Mouse (Mus musculus) lung, postnatal 0 days (tissue): ENCODE measurements around the gene Slc25a5. TPM values are rescaled to one million over a fixed set of nuclear protein-coding genes. Genes with fewer than 3 reads are reported as not detected.
A peak's percentile ranks its signal among the peaks of the same experiment; 100 is the strongest.

Experiments used
- ATAC-seq: fragments of 200-750 bp; cut with Nextera tagmentation; 2 replicates; pipeline ENCODE4 v1.8.0; 2017; ENCODE audit warnings: moderate library complexity
- DNase-seq: peaks from one replicate; pipeline ENCODE4 v3.0.0-alpha.2; 2016; ENCODE audit warnings: low spot score
- H3K27ac ChIP-seq: fragments of 300-500 bp; sonication (generic); 2 replicates; pipeline ENCODE4 v1.5.1; 2014; ENCODE audit warnings: antibody characterized with exemption, mild to moderate bottlenecking, low read length, mixed read lengths
- H3K27me3 ChIP-seq: fragments of 300-500 bp; sonication (generic); replicated peaks from 2 replicates; pipeline ENCODE4 v1.6.1; 2014; ENCODE audit warnings: low read length, mixed read lengths; ENCODE audit not compliant: insufficient read depth
- H3K36me3 ChIP-seq: fragments of 300-500 bp; sonication (generic); 2 replicates; pipeline ENCODE4 v1.6.1; 2014; ENCODE audit warnings: low read length, mixed read lengths; ENCODE audit not compliant: insufficient read depth
- H3K4me1 ChIP-seq: fragments of 300-500 bp; sonication (generic); 2 replicates; pipeline ENCODE4 v1.6.1; 2014; ENCODE audit warnings: antibody characterized with exemption, low read depth, low read length, mixed read lengths; ENCODE audit not compliant: insufficient read depth
- H3K4me2 ChIP-seq: fragments of 300-500 bp; sonication (generic); replicated peaks from 2 replicates; pipeline ENCODE4 v1.6.1; 2014; ENCODE audit warnings: low read depth, mild to moderate bottlenecking, low read length, moderate library complexity, mixed read lengths
- H3K4me3 ChIP-seq: fragments of 300-500 bp; sonication (generic); 2 replicates; pipeline ENCODE4 v1.5.1; 2014; ENCODE audit warnings: low read depth, low read length
- H3K9ac ChIP-seq: fragments of 300-500 bp; sonication (generic); replicated peaks from 2 replicates; pipeline ENCODE4 v1.6.1; 2014; ENCODE audit warnings: low read depth, mild to moderate bottlenecking
- H3K9me3 ChIP-seq: fragments of 300-500 bp; sonication (generic); 2 replicates; pipeline ENCODE4 v1.6.1; 2016; ENCODE audit warnings: low read length, mixed read lengths
- CTCF ChIP-seq: IDR thresholded peaks from 2 replicates; pipeline ENCODE4 v1.5.1; 2016; ENCODE audit warnings: antibody characterized with exemption, mild to moderate bottlenecking
- EP300 ChIP-seq: IDR thresholded peaks from 2 replicates; pipeline ENCODE4 v1.6.1; 2016; ENCODE audit warnings: antibody characterized with exemption, mild to moderate bottlenecking, control low read depth
- WGBS: fragments of 180-500 bp; shearing (Covaris S2); extraction: QIAGEN DNeasy Blood & Tissue Kit; methylation state at CpG from one replicate; pipeline ENCODE4 v1.1.7; 2014; 5-methylcytosine and 5-hydroxymethylcytosine counted together
- polyA plus RNA-seq: library from polyadenylated mRNA; unstranded; fragments of >200 nt; fragmentation: Nextera tagmentation; extraction: Ambion mirVana; gene quantifications from 2 replicates; pipeline ENCODE4 v1.2.1, GENCODE M21; 2015

Gene Slc25a5
- polyA plus RNA-seq, 1 experiment from 2014 or later = 678 TPM

DNA sequence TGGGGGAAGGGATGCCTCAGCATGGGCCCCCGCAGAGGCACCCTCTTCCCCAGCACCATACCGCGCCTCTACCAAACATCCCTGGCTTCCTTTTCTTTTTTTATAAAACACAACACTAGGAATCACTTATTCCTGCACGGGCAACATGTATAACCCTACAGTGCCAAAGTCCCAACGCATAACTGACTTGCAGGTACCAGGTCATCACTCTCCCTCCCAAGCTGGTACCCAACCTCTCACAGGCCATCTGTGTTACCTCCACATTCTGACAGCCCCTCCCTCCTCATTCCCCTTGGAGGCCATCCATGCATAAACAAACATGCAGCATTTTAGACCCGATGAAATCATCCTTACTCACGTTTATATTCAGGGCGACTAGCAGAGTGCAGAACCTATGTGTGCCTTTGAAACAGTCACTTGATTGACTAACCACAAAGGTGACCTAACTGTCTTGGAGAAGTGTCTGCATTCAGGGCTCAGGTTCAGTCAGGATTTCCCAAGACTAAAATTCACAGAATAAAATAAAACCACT lies 21.0 kb downstream of the Slc25a5 start:
- no peak overlapping the region for H3K4me2 ChIP-seq
- H3K9ac ChIP-seq = no peak overlapping the region
- no peak for ATAC-seq
- no peaks in the 10 kb centered on the region for H3K4me1 ChIP-seq
- H3K9me3 ChIP-seq = no peaks in the 10 kb centered on the region
- H3K27ac ChIP-seq = peak overlapping the region; percentile 62; the same call in 1 of the 2 replicates
- DNase-seq = no peak
- no peaks in the 10 kb centered on the region for H3K36me3 ChIP-seq
- 31% methylated on average over 8 of the region's 8 CpGs for WGBS
- no peaks in the 10 kb centered on the region for H3K27me3 ChIP-seq
- TF ChIP-seq EP300 = no peak
- no peak for TF ChIP-seq CTCF
- no peak overlapping the region for H3K4me3 ChIP-seq

DNA sequence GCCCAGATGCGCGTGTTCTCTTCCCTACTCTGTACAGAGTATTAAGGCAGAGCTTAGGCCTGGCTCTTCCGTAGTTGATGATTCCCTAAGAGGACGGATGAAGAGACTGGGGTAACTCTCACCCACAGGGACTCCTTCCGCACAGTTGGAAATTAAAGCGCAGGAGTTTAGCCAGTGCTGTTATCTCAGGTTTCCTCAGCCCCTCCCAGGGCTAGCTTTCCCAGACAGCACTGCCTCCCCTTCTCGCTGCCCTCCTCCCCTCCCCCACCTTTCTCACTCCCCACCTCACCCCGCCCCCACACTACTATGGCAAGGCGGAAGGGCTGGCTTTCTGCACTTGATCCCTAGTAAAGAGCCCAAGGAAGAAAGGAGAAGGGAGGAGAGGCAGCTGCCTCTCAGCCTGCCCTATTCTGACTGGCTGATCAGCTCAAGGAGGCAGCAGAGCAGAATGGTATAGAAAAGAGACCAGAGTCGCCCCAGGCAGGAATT lies 21.5 kb downstream of the Slc25a5 start:
- peak; percentile 37 for DNase-seq
- Histone ChIP-seq H3K4me2 (peak overlapping the region; percentile 35), H3K4me1 (no peaks in the 10 kb centered on the region), H3K9ac (no peak overlapping the region), H3K9me3 (no peaks in the 10 kb centered on the region), H3K36me3 (no peaks in the 10 kb centered on the region), H3K27me3 (no peaks in the 10 kb centered on the region), H3K27ac (peak overlapping the region; percentile 62; the same call in 1 of the 2 replicates), H3K4me3 (no peak overlapping the region)
- ATAC-seq = peak; percentile 63
- 4% methylated on average over 10 of the region's 10 CpGs for WGBS
- TF ChIP-seq EP300 = no peak
- no peak for TF ChIP-seq CTCF

DNA sequence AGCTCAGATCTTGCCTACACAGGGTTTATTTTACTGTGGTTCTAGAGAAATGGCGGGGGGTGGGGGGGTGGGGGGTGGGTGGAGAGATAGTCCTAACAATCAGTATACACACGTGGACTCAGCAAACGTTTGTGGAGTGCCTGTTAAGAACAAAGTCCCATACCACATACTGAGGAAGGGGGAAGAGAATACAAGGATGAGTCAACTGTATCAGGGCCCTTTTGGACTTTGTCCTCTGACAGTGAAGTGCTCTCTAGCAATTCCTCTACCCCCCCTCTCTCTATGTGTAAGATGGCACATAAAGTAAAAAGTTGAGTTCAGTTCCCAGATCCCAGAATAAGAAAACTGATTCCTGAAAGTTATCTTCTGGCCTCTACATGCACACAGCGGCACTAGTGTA lies 24.1 kb downstream of the Slc25a5 start:
- Histone ChIP-seq H3K36me3 (no peaks in the 10 kb centered on the region), H3K4me1 (no peaks in the 10 kb centered on the region), H3K9me3 (no peaks in the 10 kb centered on the region), H3K4me2 (no peak overlapping the region), H3K9ac (no peak overlapping the region), H3K27me3 (no peaks in the 10 kb centered on the region), H3K4me3 (no peak overlapping the region), H3K27ac (no peak overlapping the region)
- ATAC-seq (no peak), DNase-seq (no peak)
- 60% methylated on average over 4 of the region's 4 CpGs for WGBS
- TF ChIP-seq CTCF = no peak
- TF ChIP-seq EP300 = no peak

DNA sequence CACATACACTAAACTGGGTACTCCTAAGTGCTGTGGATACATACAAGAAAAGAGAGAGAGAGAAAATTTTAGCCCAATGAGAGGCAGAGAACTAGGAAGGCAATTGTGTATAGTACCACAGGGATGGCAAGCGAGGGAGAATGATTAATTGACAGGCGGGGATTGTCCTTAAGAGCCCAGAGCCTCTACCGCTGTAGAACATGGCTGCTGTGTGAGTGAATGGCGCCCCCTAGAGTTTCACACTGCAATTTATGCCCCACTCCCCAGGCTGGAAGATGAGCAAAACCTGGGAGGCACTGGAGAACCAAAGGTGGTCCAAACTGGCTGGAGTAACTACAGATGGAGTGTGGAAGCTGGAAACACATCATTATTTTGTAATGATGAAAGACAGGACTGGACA lies 24.8 kb downstream of the Slc25a5 start:
- Histone ChIP-seq H3K27me3 (no peaks in the 10 kb centered on the region), H3K27ac (no peak overlapping the region), H3K4me1 (no peaks in the 10 kb centered on the region), H3K36me3 (no peaks in the 10 kb centered on the region), H3K4me2 (no peak overlapping the region), H3K4me3 (no peak overlapping the region), H3K9me3 (no peaks in the 10 kb centered on the region), H3K9ac (no peak overlapping the region)
- WGBS = 16% methylated on average over 4 of the region's 4 CpGs
- ATAC-seq (peak; percentile 69), DNase-seq (peak; percentile 67)
- TF ChIP-seq CTCF (peak; percentile 81), EP300 (no peak)

DNA sequence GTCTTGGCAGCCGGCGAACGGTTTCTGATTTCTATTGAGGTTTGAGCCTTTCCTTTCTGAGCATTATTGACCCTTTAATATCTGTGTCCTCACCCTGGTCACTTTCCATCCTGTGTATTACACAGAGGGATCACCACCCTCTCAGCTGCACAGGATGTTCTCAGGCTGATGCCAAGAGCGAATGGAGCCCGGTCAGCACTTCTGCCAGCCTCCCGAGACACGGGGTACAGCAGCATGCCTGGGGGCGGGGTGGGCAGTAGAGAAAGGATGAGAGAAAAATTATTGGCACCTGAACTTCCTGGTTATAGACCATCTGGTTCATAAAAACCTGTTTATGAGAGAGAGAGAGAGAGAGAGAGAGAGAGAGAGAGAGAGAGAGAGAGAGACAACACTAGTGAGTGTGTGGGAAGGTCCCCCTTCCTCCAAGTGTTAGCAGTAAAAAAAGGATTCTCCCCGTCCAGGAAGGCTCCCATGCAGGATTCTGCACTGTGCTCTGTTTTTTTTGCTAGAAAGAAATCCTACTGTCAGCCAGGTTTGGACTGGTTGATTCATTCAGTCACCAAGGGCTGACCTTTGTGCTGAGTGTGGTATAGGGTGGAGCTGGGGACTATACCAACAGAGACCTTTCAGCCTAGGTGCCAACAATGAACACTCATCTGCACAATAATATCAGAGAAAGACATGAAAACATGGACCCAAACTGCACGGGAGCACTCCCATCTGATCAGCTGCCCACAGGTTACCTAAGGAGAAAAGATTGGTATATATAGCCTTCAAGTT lies 28.7 kb downstream of the Slc25a5 start:
- no peak for DNase-seq
- Histone ChIP-seq H3K4me2 (no peak overlapping the region), H3K27me3 (no peaks in the 10 kb centered on the region), H3K4me3 (no peak overlapping the region), H3K4me1 (no peaks in the 10 kb centered on the region), H3K36me3 (no peaks in the 10 kb centered on the region), H3K9me3 (no peaks in the 10 kb centered on the region), H3K9ac (no peak overlapping the region), H3K27ac (no peak overlapping the region)
- TF ChIP-seq CTCF (no peak), EP300 (no peak)
- no peak for ATAC-seq
- WGBS = 81% methylated on average over 10 of the region's 10 CpGs

DNA sequence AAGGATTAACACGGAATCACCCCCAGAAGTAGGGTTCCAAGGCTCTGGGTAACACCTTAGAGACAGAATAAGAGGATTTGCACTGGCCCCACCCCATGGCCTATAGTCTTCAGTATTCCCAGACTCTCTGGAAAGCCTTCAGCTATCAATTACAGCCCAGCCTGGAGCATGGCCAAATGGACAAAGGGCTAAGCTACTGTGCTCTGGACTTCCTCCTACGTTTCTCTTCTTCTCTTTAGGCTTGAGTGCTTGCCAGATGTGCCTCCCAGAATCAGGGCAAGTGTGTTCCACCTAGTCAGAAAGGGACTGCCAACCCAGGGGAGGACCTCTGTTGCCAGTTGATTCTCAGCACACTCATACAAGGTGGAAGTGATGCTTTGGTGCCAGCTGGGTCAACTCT lies 29.6 kb downstream of the Slc25a5 start:
- no peak overlapping the region for H3K4me3 ChIP-seq
- no peaks in the 10 kb centered on the region for H3K36me3 ChIP-seq
- no peak for TF ChIP-seq CTCF
- no peak for TF ChIP-seq EP300
- H3K4me2 ChIP-seq = no peak overlapping the region
- no peaks in the 10 kb centered on the region for H3K4me1 ChIP-seq
- 32% methylated on average over 2 of the region's 2 CpGs for WGBS
- H3K9me3 ChIP-seq = no peaks in the 10 kb centered on the region
- H3K9ac ChIP-seq = no peak overlapping the region
- H3K27ac ChIP-seq = no peak overlapping the region
- ATAC-seq = no peak
- no peak for DNase-seq
- no peaks in the 10 kb centered on the region for H3K27me3 ChIP-seq
